In genomic region chr11:45807820-45808219, GRCm38 (mm10) we compare ENCODE assay signal across 11 mouse cellular contexts. TPM values are rescaled to one million over a fixed set of nuclear protein-coding genes. Genes with fewer than 3 reads are reported as not detected.
DNase-seq lines count a peak whose midpoint lies in the region; ATAC-seq lines count a peak whose summit lies in the region.
"Had no signal": no experiment of that assay in that cellular context is flagged by ENCODE, and none has a peak within 500 bp of the region (broad histone marks: within the 10 kb centered on the region; RNA-seq: fewer than 3 reads in every experiment).

No protein-coding gene starts in this region.

- 46% methylated on average over 12 of the region's 12 CpGs for WGBS in liver, embryonic 12.5 days (ENCODE audit: insufficient replicate concordance)

- H3K4me2 ChIP-seq in liver, embryonic 12.5 days = peak overlapping the region; percentile 55

- no peaks in the 10 kb centered on the region for H3K27me3 ChIP-seq in liver, embryonic 12.5 days (replicated peaks)

- H3K9ac ChIP-seq in liver, embryonic 12.5 days = peak overlapping the region; percentile 63

- ATAC-seq in liver, embryonic 12.5 days = no peak
- no peak for ATAC-seq in CD4-positive, CD25-positive, alpha-beta regulatory T cell, adult 4 months
- ATAC-seq: hindbrain, postnatal 0 days; midbrain, embryonic 16.5 days had no signal

- no peaks in the 10 kb centered on the region for H3K36me3 ChIP-seq in liver, embryonic 12.5 days

- 0 out of 2 replicates have a peak overlapping the region, but pooled peaks have one; percentile 4 for H3K27ac ChIP-seq in brown adipose tissue, adult 24 weeks (replicated peaks; ENCODE audit: low read depth, low read length)
- peak overlapping the region; percentile 99 for H3K27ac ChIP-seq in liver, embryonic 12.5 days
- H3K27ac ChIP-seq: hindbrain, postnatal 0 days had no signal

- H3K4me3 ChIP-seq in brown adipose tissue, adult 24 weeks (ENCODE audit: insufficient read depth, low read depth, low read length) = no peak overlapping the region
- H3K4me3 ChIP-seq in liver, embryonic 12.5 days = no peak overlapping the region

- H3K4me1 ChIP-seq in brown adipose tissue, adult 24 weeks (ENCODE audit: control insufficient read depth, insufficient read depth, insufficient read length, low read length) = no peaks in the 10 kb centered on the region
- peaks cover 94% of the 10 kb centered on the region for H3K4me1 ChIP-seq in liver, embryonic 12.5 days

- intact Hi-C loops in left cerebral cortex, postnatal 10 days (cut with DNase I) = no loop called here

- no peaks in the 10 kb centered on the region for H3K9me3 ChIP-seq in liver, embryonic 12.5 days (replicated peaks)

- peak; percentile 34 for DNase-seq in heart, adult 8-10 months (ENCODE audit: low spot score)
- DNase-seq in heart, postnatal 4 days = no peak
- peak; percentile 33 for DNase-seq in skeletal muscle tissue, adult 2 months (ENCODE audit: low read depth, low spot score)
- DNase-seq in left cerebral cortex, postnatal 10 days (ENCODE audit: extremely low spot score in 1 of 2, low spot score in 2 of 2) = no peak
- DNase-seq: cerebellum, postnatal 25 days; right cerebral cortex, postnatal 4 days had no signal

RNA-seq across cellular contexts. Expression of gene Clint1, which starts 44.0 kb away (rescaled TPM):
- total RNA-seq in heart, adult 8-10 months (2022) = 10 to 100 TPM; 45.7 to 48.2 (median 47.2) TPM
- total RNA-seq in heart, postnatal 4 days (2021) = 10 to 100 TPM; 52.0 to 53.0 TPM
- polyA plus RNA-seq in brown adipose tissue, adult 24 weeks (2012; ENCODE audit: insufficient read depth, insufficient read length, missing spikeins) = 20.0 and 24.7 TPM in 2 replicates
- polyA plus RNA-seq in liver, embryonic 12.5 days (2016; fragmentation: Nextera tagmentation; extraction: Ambion mirVana) = 109 and 111 TPM in 2 replicates
- polyA plus RNA-seq in CD4-positive, CD25-positive, alpha-beta regulatory T cell, adult 4 months (2017; shearing (Covaris generic)) = 10 to 100 TPM; 29.1 to 44.1 TPM
- 10 to 100 TPM; 43.8 to 44.0 TPM for total RNA-seq in left cerebral cortex, postnatal 10 days (2021)

Comparison
In these comparisons a context has a peak if more than half of its experiments do, and no peak if none do; other contexts are left out.
1. DNase-seq: peak in heart, adult 8-10 months (single experiment) and skeletal muscle tissue, adult 2 months (single experiment); none in heart, postnatal 4 days (single experiment) and left cerebral cortex, postnatal 10 days (0 of 2).